Mouse (Mus musculus) cerebellum, adult 2 months (tissue): ENCODE data around the gene Slc25a51.
A peak's percentile ranks its signal among the peaks of the same experiment; 100 is the strongest.

Experiments
- CTCF ChIP-seq: fragments of 200-500 bp; IDR thresholded peaks from 2 replicates; pipeline ENCODE4 v1.5.1; 2011; ENCODE audit warnings: low read depth, mild to moderate bottlenecking, control low read depth, low read length, moderate library complexity, borderline replicate concordance; ENCODE audit not compliant: insufficient read depth
- POLR2A ChIP-seq: fragments of 200-500 bp; IDR thresholded peaks from 2 replicates; pipeline ENCODE4 v1.6.1; 2011; ENCODE audit warnings: low read length, control low read depth, borderline replicate concordance; ENCODE audit not compliant: insufficient read depth

- TF ChIP-seq POLR2A (no peak), CTCF (peak; percentile 81)
Observed at GRCm38 (mm10) chr4:45418229-45418950, 9.8 kb upstream of the Slc25a51 start.
